Mouse (Mus musculus): ENCODE measurements at regions not wholly inside any gene's neighbourhood (a gene's known extent, or its start where the extent isn't known, plus 50 kb on each side); places are given as distances from the start of the nearest gene placed in this dataset.

- no peak for TF ChIP-seq CTCF (IDR thresholded peaks at IDR 0.05; ENCODE audit: low read depth)
- no peak for TF ChIP-seq EP300 (IDR thresholded peaks at IDR 0.05; ENCODE audit: low read depth)
Measured at GRCm38 (mm10) chr6:51088641-51089372, 343.7 kb upstream of the Nfe2l3 start.

Measured in liver, embryonic 14.5 days (tissue).